Mouse (Mus musculus) limb, embryonic 11.5 days (tissue): ENCODE data around the gene Tspan18. TPM values are rescaled to one million over a fixed set of nuclear protein-coding genes. Genes with fewer than 3 reads are reported as not detected.

Source experiments
- polyA plus RNA-seq: library from polyadenylated mRNA; unstranded; fragments of >200 nt; fragmentation: Nextera tagmentation; extraction: Ambion mirVana; gene quantifications from 2 replicates; pipeline ENCODE4 v1.2.1, GENCODE M21; 2014

Tspan18 gene
- polyA plus RNA-seq, 1 experiment from 2014 or later, result 23.1 TPM

Other genes starting within 250 kb of the Tspan18 start
- 32.3 and 41.2 TPM in 2 replicates for gene Trp53i11, start 147.0 kb downstream of the Tspan18 start, polyA plus RNA-seq
- gene Cd82, start 128.6 kb upstream of the Tspan18 start, polyA plus RNA-seq, result 5.4 and 6.0 TPM in 2 replicates
- gene Gm10803, start 226.1 kb upstream of the Tspan18 start, polyA plus RNA-seq, result not detected in 2 replicates